Mouse (Mus musculus): Measurements from ENCODE around the gene Rgs19.
A peak's percentile ranks its signal among the peaks of the same experiment; 100 is the strongest.

The Rgs19 gene

GRCm38 (mm10) chr2:181648926-181649325, 44.9 kb downstream of the Rgs19 start:
- no peak for DNase-seq

- DNase-seq, result no peak
Measured at GRCm38 (mm10) chr2:181646626-181647472, 46.9 kb downstream of the Rgs19 start.

- DNase-seq, result no peak
Measured at GRCm38 (mm10) chr2:181645666-181646065, 48.1 kb downstream of the Rgs19 start.

GRCm38 (mm10) chr2:181644361-181644760, 49.4 kb downstream of the Rgs19 start:
- peak in 1 of 2 experiments; percentile 31 for DNase-seq
